Mouse (Mus musculus) cerebellum, adult 8-10 months (tissue): ENCODE results near the gene Cyp4f37.
A peak's percentile ranks its signal among the peaks of the same experiment; 100 is the strongest.

Experiments
- DNase-seq: peaks from one replicate; pipeline ENCODE4 v3.0.0; 2022

The Cyp4f37 gene

GRCm38 (mm10) chr17:32685048-32685750 lies 64.1 kb downstream of the Cyp4f37 start, which contains the start of gene Cyp4f15:
Gene Cyp4f15 (plus strand): TSS chr17:32685627.
- DNase-seq, result peak; percentile 4
